Mouse (Mus musculus) regulatory T cell (primary cell): ENCODE data around the gene Efl1.

Source experiments
- in situ Hi-C: fragments of 300-600 bp; cut with MboI, MseI; formaldehyde crosslinking; loops from one replicate; pipeline ENCODE4 v1.15.1; 2025; ENCODE audit warnings: high pct_unique_total_duplicates

Efl1 gene

DNA sequence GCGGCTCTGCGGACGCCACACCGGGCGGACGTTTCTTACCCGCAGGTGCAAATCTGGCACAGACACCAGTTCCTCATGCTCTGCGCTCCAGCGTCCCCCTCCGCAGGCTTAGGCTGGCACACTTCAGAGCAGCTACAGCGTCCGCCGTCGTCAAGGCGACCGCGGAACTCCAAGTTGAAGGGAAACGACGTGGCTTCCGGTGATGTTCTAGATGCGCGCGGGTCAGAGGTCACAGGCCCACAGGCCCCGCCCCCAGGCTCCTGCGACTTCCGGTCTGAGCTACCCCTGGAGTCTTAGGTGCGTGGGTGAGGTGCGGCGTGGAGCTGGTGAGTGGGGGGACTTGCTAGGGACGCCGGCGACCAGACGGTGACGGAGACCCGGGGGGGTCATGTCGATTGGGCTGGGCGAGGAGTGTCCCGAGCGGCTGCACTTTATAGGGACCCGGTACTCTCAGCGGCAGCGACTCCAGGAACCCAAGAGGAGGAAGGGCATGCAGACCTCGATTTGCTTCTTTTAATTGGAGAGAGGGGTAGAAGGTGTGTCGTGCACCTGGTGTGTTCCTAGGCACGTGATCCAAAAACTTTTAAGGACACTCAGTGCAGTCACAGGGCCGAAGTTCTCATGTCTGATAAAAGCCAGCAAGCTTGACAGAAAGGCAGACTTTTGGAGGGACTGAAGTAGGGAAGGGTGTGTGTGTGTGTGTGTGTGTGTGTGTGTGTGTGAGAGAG is at the start of gene Efl1, which contains the start of gene Saxo2:
Gene Efl1, plus strand, starts transcription at position 262 of the 728 bp plus-strand sequence.
Gene Saxo2, minus strand, starts transcription at position 176 of the 728 bp plus-strand sequence.
- in situ Hi-C loops = no loop called here

DNA sequence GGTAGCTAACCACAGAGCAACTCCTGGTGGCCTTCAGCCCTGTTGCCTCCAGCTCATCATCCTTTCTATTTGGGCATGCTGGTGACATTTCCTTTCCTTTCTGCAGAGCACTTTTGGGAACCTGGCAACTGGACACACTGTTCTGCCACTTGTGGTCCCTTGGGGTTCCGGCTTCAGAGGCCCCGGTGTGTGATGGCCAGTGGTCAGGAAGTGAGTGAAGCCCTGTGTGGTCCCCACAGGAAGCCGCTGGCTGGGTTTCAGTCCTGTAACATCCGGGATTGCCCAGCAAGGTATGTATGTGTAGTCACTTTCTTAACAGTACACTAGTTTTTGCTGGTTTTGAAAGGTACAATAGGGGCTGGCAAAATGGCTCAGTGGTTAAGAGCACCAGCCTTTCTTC is 46.4 kb upstream of the Efl1 start:
- in situ Hi-C loops = no loop called here

DNA sequence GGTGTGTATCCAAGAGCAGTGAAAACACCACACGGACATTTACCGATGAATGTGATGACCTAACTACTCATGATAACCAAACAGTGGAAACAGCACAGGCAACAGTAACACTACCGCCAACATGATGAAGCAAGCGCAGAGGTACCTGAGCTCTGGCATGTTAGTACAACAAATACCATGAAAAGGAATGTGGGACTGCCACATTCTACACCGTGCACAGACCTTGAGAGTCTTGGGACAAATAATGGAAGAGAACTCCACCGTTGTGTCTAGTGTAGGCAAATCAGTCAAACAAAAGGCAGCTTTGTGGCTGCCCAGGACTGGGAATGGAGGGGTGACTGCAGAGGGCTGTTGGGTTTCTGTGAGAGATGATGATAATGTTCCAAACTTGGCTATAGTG is 43.0 kb upstream of the Efl1 start:
- in situ Hi-C loops = no loop called here

DNA sequence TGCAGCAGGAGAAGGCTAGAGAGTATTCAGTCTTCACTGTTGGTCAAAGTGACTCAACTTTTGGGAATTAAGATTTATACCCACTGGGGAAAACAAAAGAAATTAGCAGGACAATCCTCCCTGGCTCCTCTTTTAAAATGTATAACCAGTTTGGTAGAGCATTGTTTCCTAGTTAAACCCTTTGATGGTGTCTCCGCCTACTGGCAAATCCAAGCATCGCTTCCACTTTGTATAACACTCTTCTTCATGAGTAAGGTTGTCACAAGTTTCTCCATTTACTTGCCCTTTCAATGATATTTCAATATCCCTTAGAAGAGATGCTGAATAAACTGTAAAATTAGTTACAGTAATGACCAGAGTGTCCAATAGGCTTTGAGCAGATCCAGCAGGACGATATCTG is 38.8 kb upstream of the Efl1 start:
- in situ Hi-C loops = no loop called here

DNA sequence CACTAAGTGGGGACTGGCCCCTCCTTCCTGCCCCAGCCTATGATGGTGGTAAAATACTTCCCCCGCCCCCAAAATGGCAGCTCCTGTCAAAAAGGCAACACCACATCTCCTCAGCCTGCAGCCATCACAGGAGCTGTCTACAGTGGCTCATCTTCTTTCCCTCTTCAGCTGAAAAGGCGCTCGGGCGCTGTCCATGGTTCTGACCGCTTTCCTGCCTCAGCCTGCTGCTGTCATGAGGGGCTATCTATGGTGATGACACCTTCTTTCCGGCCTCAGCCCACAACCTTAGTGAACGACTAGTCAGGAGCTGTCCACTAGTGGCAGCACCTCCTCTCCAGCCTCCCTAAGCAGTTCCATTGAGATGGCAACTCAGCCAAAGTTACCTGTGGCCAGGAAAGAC is 23.1 kb upstream of the Efl1 start:
- in situ Hi-C loops = no loop called here

DNA sequence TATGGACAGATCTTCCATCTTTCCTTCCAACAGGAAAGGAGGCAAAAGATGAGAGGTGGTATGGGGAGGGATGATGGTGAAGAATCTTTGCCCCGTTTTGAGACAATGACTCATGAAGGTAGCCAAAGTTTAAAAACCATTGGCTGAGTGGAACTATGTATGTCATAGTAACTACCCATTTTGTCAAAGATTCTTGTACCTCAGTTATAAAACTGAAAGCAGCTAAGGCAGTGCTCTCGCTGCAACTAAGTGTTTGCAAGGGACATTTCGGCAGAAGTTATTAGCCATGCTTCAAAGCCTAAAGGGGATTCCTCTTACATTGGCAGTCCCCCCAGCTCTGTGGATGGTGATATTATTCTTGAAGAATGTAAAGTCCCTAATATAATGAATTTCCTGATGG is 1.2 kb upstream of the Efl1 start:
- in situ Hi-C loops = no loop called here

DNA sequence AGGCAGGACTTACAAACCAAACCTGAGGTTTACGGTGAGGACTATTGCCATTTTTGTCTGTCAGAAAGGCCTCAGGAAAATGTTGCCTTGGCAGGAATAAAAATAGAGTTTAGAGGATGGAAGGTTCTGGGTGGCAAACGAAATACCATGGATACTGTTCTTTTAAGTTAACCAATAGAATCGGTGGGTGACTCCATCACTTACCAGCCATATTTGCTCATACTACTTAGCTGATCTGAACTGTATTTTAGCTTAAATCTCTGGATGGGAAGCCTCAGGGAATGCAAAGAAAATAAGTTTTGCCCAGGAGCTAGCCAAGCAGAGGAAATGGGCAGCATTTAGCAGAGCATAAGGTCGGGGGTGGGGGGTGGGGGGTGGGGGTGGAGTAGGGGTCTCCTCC is 505 bp upstream of the Efl1 start:
- in situ Hi-C loops = no loop called here

DNA sequence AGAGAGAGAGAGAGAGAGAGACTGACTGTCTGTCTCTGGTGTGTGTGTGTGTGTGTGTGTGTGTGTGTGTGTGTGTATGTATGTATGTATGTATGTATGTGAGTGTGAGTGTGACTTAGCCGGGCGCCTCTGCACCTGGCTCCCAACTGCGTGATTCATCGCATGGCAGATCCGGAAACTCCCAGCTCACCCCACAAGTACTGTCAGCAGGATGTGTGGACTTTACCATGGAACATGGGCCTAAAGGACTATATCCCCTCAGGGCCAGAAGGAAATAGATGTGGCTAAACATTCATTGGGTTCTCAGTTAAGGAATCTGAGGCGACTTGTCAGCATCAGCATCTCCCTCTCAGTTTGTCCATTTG is 649 bp downstream of the Efl1 start:
- in situ Hi-C loops = no loop called here

DNA sequence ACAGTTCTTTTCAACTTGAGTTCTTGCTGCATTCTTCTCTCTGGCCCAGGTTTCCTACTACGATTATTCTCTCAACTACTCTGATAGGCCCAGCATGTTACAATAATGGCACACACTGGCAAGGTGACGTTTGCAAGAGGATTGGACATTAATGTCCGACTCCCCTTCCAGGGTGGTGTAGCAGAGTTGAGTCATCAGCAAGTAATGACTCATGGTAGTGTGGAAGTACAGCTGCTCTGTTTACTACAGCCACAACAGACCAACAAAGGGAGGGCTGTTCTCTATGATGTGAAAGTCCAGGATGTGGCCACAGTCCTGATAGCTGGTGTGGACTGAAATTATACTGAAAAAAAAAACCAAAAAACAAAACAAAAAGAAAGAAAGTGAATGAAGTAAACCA is 16.2 kb downstream of the Efl1 start:
- in situ Hi-C loops = no loop called here

DNA sequence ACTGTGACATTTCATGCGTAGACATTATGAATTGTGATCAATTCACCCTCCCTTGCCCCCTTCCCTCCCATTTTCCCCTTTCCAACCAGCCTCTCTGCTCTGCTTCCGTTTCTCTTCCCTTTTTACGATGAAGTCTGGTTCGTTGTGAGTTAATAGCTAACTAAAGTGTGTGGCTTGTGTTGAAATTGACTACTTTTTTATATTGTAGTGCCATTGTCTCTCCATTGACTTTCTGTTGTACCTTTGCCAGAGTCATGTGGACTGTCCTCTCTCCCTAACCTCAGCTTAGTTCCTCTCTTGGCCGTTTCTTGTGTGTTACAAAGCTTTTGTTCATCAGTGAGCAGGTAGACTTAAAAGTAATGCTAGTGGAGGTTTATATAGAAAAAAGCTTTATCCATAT is 27.6 kb downstream of the Efl1 start:
- in situ Hi-C loops = no loop called here

DNA sequence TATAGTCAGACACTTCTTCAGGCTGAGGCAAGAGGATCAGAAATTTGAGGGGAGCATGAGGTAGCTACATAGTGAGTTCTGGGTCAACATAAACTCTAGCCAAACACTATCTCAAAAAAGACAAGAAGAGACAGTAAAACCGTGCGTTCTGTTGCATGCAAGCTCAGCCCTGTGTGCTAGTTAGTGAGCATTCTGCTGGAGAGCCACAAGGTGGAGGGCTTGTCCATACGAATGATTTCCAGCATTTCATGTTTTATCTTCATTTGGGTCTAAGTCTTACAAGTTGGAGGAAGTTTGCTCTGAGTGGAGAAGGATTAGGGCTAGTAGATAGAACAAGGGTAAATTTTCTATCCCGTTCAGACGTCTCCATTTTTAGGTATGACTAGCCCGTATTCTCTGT is 28.4 kb downstream of the Efl1 start:
- in situ Hi-C loops = no loop called here

DNA sequence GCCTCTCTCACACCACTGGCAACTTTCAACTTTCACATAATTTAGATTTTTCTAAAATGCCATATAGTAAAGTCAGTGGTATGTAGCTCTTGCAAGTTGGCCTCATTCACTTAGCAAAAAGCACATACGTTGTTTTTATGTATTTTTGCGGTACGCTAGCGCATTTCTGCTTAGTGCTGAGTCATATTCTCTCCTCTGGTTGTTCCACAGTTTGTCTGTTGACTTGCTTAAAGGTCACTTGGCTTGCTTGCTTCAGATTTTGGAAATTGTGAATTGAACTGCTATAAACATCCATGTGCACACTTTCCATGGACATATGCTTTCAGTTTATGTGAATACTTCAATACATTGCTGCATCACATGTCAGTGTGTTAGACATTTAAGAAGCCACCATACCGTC is 31.5 kb downstream of the Efl1 start:
- in situ Hi-C loops = no loop called here

DNA sequence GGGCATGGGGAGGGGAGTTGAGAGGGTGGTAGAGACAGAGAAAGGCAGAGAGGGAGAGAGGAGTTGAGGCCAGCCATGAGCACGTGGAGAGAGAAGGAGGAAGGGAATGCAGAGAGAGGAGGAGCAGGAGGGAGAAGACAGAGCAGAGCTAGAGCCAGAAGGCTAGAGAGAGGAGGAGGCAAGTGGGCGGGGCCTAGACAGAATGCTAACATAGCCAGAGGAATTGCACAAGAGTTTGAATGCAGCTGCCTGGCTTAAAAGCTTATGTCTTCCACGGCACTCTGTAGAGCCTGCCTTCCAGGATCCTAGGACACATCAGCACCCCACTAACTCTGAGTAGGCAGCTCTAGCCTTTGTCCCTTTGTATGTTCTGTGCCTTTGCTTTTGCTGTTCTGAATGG is 40.3 kb downstream of the Efl1 start:
- in situ Hi-C loops = no loop called here

DNA sequence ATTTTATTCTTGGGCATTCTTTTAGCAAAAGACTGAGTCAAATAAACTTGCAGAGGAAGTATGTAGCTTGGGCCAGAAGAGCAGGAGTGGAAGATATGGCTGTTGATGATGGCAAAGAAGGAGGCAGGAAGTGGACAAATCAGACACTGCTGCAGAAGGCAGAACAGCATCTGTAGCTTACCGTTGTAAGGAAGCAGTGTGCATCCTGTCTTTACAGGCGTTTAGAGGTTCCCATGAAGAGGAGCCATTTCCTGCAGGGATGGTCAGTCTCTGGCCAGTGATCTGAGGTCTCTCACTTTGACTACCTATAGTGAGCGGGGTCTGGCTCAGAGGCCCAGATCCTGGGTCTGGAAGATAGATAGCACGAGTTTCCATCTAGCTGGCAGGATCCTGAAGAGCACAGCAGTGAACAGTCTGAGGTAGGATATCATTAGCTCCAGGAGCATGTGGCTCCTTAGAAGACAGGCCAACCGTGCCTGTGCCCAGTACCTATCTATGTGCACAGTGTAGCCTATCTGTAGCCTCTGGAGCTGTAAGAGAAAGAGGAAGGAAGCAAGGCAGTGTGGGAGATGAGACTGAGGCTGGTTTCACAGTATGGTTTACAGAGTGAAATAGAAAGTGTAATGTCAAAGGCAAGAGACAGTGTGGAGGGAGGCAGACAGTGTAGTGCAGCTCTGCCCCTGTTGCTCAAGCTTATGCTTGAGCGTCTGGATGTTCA is 42.8 kb downstream of the Efl1 start:
- in situ Hi-C loops = no loop called here

DNA sequence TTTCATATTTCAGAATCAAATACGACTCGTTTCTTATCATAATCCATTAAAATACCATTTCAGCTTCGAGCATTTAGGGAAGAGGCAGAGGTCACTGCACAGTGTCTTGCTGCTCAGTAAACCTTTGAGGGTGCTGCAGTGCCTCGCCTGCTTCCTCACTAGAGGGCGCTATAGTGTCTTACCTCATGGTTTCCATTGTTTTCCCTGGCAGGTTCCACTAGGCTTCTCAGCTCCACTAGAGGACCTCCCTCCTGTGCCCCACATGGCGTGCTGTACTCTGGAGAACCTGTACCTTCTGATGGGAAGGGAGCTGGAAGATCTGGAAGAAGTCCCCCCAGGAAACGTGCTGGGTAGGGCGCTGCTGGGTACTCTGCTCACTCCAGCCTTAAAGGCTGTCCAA is 49.3 kb downstream of the Efl1 start:
- in situ Hi-C loops = no loop called here

DNA sequence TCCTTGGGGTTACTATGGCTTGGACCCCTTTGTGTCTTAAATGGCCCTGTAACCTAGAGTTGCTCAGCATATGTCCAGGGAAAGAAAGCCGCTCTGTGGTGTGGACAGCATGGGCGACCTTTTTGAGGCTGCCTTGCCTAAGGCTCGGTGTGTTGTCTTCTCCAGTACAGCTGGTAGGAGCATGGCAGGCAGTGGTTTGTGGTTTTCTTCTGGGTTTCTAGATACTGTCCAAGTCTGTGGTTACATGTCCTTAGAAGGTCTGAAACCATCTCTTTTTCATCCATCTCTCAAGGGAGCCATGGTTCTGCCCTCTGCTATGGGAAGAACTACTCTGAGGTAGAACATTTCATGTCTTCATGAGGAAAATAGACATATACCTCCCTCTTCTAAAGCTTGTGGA is 50.6 kb downstream of the Efl1 start:
- in situ Hi-C loops = no loop called here

DNA sequence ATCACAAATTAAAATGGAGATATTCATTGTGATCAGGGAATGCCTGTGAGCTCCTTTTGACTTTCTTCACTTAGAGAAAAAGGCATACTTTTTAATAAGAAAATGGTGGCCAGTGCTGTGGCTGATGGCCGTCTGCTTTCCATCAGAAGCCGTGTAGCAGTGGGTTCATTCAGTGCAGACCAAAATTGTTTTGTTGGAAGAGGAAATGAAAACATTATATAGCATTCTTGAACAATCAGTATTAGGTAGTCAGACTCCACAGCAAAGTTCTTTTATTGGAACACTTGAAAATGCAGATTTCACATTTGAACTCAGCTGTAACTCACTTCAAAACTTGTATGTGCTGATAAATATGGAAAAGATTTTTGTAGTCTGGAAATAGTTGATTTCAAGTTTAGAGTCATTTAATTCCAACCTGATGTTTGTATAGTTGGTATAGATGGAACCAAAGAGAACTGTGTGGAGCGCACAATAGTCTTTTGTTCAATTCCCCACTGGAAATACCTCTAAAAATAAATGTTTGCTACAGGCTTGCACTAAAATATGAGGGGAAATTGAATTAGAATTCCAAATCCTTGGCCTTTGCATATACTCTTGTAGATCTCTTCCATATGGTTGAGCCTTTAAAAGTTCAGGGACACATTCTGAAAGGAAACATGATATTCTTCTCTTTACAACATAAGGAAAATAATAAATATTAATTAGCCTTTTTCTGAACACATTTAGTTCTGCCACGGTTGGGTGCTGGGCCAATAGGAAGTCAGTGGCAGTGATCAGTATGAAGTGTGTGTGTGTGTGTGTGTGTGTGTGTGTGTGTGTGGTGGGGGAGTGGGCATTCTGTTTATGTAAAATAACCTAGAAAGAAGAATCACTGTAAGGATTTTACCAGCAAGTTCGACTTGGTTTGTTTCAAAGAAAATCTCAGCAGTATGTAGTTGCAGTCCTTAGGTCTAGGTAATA is 54.2 kb downstream of the Efl1 start:
- in situ Hi-C loops = no loop called here

DNA sequence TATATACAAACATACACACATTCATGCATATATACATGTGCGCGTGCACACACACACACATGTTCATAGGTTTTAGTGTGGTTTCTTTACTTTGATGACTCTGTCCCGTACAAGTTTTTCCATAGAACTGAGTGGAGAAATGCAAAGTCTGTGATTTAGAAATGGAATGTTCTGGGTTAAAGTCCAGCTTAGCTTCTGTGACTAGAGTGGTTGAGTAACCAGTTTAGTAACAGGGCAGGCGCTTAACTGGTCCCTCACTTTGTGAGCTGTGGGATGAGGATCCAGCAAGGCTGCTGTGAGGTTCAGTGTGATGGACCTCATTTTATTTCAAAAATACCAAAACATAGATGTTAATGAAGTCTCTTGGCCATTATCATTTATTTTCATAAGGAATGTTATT is 60.8 kb downstream of the Efl1 start:
- in situ Hi-C loops = no loop called here

DNA sequence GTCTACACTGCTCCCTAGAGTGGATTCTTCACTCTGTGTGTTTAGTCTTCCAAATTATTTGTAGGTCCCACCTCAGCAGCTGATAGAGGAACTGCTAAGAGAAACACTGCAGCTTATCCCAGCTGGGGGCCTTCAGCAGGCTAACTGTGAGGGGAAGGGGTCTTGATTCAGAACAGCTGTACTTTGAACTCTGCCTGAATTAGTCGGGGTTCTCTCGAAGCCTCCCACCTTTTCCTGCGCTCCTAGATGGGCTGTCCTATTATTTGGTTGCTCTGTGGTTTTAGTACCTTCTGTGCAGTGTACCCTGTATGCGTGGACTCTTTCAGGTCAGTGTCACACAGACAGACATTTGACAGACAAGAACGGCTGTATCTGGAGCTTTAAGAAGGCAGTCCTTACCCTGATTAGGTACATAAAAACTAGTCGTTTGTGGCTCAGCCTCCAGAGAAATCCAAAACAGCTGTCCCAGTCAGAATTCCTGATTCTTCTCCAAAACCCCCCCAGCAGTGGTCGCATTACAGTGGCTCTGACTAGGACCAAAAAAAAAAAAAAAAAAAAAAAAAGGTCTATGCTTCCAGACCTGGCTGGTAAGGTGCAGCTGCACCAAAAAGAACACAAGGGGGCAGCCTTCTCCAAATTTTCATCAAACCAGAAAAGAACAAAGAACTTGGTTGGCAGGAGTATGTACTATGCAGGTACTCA is 66.9 kb downstream of the Efl1 start:
- in situ Hi-C loops = no loop called here

DNA sequence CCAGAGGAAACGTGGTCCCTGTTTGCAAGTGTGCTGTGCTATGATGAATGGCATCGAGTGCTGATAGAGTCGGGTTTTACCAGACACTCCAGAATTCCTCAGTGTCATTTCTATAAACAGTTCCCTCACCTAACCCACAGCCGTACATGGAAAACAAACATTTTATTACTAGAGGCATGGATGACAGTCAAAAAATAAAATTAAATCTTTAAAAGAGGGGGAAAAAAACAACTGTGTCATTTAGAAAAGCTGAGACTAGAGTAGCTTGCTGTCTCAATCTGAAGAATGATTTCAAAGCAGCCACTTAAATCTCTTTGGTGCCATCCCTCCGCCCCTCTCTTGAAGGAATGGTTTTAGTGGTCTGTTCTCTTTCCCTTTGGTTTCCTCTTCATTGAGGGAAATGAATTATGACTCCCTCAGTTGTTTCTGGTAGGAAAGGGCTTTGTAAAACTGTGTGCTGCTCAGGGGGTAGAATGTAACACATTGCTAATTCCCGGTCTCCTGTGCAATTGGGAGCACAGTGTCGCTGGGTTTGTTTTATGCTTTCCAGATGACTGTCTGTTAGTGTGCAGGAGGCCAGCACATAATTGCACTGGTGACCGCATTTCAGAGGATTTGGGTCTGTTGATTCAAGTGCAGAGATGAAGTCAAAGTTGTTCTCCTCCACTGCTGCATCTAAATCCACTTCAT is 67.6 kb downstream of the Efl1 start:
- in situ Hi-C loops = no loop called here

DNA sequence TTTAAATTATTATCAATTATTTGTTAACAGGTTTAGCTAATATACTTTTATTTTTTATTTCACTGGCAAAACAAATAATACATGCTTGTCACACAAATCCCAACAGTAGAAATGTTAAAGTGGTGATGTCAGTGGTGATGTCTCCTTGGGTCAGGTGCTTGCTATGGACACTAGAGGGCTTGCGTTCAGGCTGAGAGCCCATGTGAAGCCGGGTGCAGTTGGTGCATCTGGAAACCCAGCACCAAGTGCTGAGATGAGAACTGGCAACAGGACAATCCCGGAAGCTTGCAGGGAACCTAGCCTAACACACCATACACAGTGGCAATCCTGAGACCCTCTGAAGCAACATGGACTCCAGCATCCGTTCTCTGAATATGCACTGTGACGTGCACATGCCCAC is 70.9 kb downstream of the Efl1 start:
- in situ Hi-C loops = no loop called here
